Mouse (Mus musculus): ENCODE measurements at regions not wholly inside any gene's neighbourhood (a gene's known extent, or its start where the extent isn't known, plus 50 kb on each side); places are given as distances from the start of the nearest gene placed in this dataset.
A peak's percentile ranks its signal among the peaks of the same experiment; 100 is the strongest.

GRCm38 (mm10) chr1:169138404-169139183, 392.7 kb downstream of the Nuf2 start:
- Histone ChIP-seq H3K27ac (ENCODE audit: low read depth) (no peak overlapping the region), H3K4me2 (no peak overlapping the region), H3K9me3 (ENCODE audit: low read depth, low read length) (peaks cover under 1% of the 10 kb centered on the region; the same call in 1 of the 2 replicates), H3K4me3 (ENCODE audit: low read depth, low read length) (no peak overlapping the region), H3K9ac (no peak overlapping the region), H3K36me3 (ENCODE audit: insufficient read depth) (no peaks in the 10 kb centered on the region), H3K27me3 (ENCODE audit: insufficient read depth, low read length) (no peaks in the 10 kb centered on the region), H3K4me1 (ENCODE audit: insufficient read depth) (no peaks in the 10 kb centered on the region)
- no peak for TF ChIP-seq CTCF (IDR thresholded peaks at IDR 0.05; ENCODE audit: low read depth)
- DNase-seq (peak; percentile 28), ATAC-seq (ENCODE audit: insufficient read depth) (no peak)
- 55% methylated on average over 6 of the region's 6 CpGs for WGBS

- Histone ChIP-seq H3K4me3 (ENCODE audit: low read depth, low read length) (no peak overlapping the region), H3K4me1 (ENCODE audit: insufficient read depth) (no peaks in the 10 kb centered on the region), H3K4me2 (no peak overlapping the region), H3K9me3 (ENCODE audit: low read depth, low read length) (no peaks in the 10 kb centered on the region), H3K36me3 (ENCODE audit: insufficient read depth) (no peaks in the 10 kb centered on the region), H3K27me3 (ENCODE audit: insufficient read depth, low read length) (no peaks in the 10 kb centered on the region), H3K27ac (ENCODE audit: low read depth) (no peak overlapping the region), H3K9ac (no peak overlapping the region)
- no peak for TF ChIP-seq CTCF (IDR thresholded peaks at IDR 0.05; ENCODE audit: low read depth)
- ATAC-seq (ENCODE audit: insufficient read depth) (no peak), DNase-seq (no peak)
These were observed 395.7 kb downstream of the Nuf2 start for GRCm38 (mm10) chr1:169135542-169135941.

GRCm38 (mm10) chr1:169103669-169104068, 427.6 kb downstream of the Nuf2 start:
- ATAC-seq (ENCODE audit: insufficient read depth) (no peak), DNase-seq (peak; percentile 29)
- no peak for TF ChIP-seq CTCF (IDR thresholded peaks at IDR 0.05; ENCODE audit: low read depth)
- Histone ChIP-seq H3K9me3 (ENCODE audit: low read depth, low read length) (no peaks in the 10 kb centered on the region), H3K27ac (ENCODE audit: low read depth) (no peak overlapping the region), H3K4me2 (no peak overlapping the region), H3K4me1 (ENCODE audit: insufficient read depth) (peaks cover 5% of the 10 kb centered on the region; the same call in 1 of the 2 replicates), H3K27me3 (ENCODE audit: insufficient read depth, low read length) (no peaks in the 10 kb centered on the region), H3K36me3 (ENCODE audit: insufficient read depth) (no peaks in the 10 kb centered on the region), H3K4me3 (ENCODE audit: low read depth, low read length) (no peak overlapping the region), H3K9ac (no peak overlapping the region)
- WGBS = 50% methylated on average over 4 of the region's 4 CpGs

DNA sequence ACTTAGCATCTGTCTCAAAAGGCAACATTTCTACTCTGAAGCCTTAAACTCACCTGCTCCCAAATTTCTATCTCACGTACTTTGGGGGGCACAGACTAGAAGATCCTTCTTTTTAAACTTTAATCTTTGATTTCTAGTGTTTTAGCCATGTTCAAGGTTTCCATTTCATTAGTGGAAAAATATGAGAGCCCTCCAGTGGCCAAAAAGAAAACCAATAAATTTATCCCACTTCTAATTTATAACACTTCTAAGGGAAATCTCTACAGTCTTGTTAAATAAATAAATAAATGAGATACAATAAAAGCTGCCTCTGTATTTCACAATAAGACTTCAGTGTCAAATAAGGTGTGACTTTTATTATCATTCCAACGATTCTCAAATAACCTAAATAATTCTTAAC, 428.2 kb downstream of the Nuf2 start:
- Histone ChIP-seq H3K36me3 (ENCODE audit: insufficient read depth) (no peaks in the 10 kb centered on the region), H3K27me3 (ENCODE audit: insufficient read depth, low read length) (no peaks in the 10 kb centered on the region), H3K9ac (no peak overlapping the region), H3K9me3 (ENCODE audit: low read depth, low read length) (no peaks in the 10 kb centered on the region), H3K27ac (ENCODE audit: low read depth) (no peak overlapping the region), H3K4me2 (no peak overlapping the region), H3K4me1 (ENCODE audit: insufficient read depth) (peaks cover 5% of the 10 kb centered on the region; the same call in 1 of the 2 replicates), H3K4me3 (ENCODE audit: low read depth, low read length) (no peak overlapping the region)
- no peak for ATAC-seq (ENCODE audit: insufficient read depth)
- peak; percentile 34 for DNase-seq
- 52% methylated on average over 2 of the region's 2 CpGs for WGBS
- no peak for TF ChIP-seq CTCF (IDR thresholded peaks at IDR 0.05; ENCODE audit: low read depth)

GRCm38 (mm10) chr1:169099221-169099620, 432.0 kb downstream of the Nuf2 start:
- Histone ChIP-seq H3K9me3 (ENCODE audit: low read depth, low read length) (no peaks in the 10 kb centered on the region), H3K36me3 (ENCODE audit: insufficient read depth) (no peaks in the 10 kb centered on the region), H3K4me1 (ENCODE audit: insufficient read depth) (peaks cover 5% of the 10 kb centered on the region; the same call in 1 of the 2 replicates), H3K27ac (ENCODE audit: low read depth) (no peak overlapping the region), H3K27me3 (ENCODE audit: insufficient read depth, low read length) (no peaks in the 10 kb centered on the region), H3K9ac (no peak overlapping the region), H3K4me3 (ENCODE audit: low read depth, low read length) (no peak overlapping the region), H3K4me2 (no peak overlapping the region)
- ATAC-seq (ENCODE audit: insufficient read depth) = peak; percentile 90
- no peak for TF ChIP-seq CTCF (IDR thresholded peaks at IDR 0.05; ENCODE audit: low read depth)
- 28% methylated on average over 5 of the region's 5 CpGs for WGBS
- peak; percentile 88 for DNase-seq

GRCm38 (mm10) chr1:169096737-169097136, 434.5 kb downstream of the Nuf2 start:
- peaks cover 5% of the 10 kb centered on the region; the same call in 1 of the 2 replicates for H3K4me1 ChIP-seq (ENCODE audit: insufficient read depth)
- H3K36me3 ChIP-seq (ENCODE audit: insufficient read depth) = no peaks in the 10 kb centered on the region
- no peak overlapping the region for H3K4me3 ChIP-seq (ENCODE audit: low read depth, low read length)
- H3K9ac ChIP-seq = no peak overlapping the region
- H3K9me3 ChIP-seq (ENCODE audit: low read depth, low read length) = no peaks in the 10 kb centered on the region
- H3K27ac ChIP-seq (ENCODE audit: low read depth) = no peak overlapping the region
- H3K4me2 ChIP-seq = no peak overlapping the region
- WGBS = 15% methylated on average over 5 of the region's 5 CpGs
- ATAC-seq (ENCODE audit: insufficient read depth) (no peak), DNase-seq (peak; percentile 13)
- H3K27me3 ChIP-seq (ENCODE audit: insufficient read depth, low read length) = no peaks in the 10 kb centered on the region
- TF ChIP-seq CTCF (IDR thresholded peaks at IDR 0.05; ENCODE audit: low read depth) = no peak

GRCm38 (mm10) chr1:169093602-169094354, 437.5 kb downstream of the Nuf2 start:
- Histone ChIP-seq H3K9me3 (ENCODE audit: low read depth, low read length) (no peaks in the 10 kb centered on the region), H3K4me3 (ENCODE audit: low read depth, low read length) (no peak overlapping the region), H3K9ac (no peak overlapping the region), H3K4me2 (no peak overlapping the region), H3K27me3 (ENCODE audit: insufficient read depth, low read length) (no peaks in the 10 kb centered on the region), H3K27ac (ENCODE audit: low read depth) (no peak overlapping the region), H3K4me1 (ENCODE audit: insufficient read depth) (peaks cover 9% of the 10 kb centered on the region; the same call in 1 of the 2 replicates), H3K36me3 (ENCODE audit: insufficient read depth) (no peaks in the 10 kb centered on the region)
- 55% methylated on average over 3 of the region's 3 CpGs for WGBS
- no peak for TF ChIP-seq CTCF (IDR thresholded peaks at IDR 0.05; ENCODE audit: low read depth)
- DNase-seq = no peak
- no peak for ATAC-seq (ENCODE audit: insufficient read depth)

Data from lung, embryonic 14.5 days (tissue).